Mouse (Mus musculus) cerebellum, adult (tissue): ENCODE measurements around the gene Setd1a.
"Not testable (repeated sequence)": the region's sequence is repeated elsewhere in the genome, so short reads cannot be mapped to it uniquely, and the experiment has no call there.

Source experiments
- ATAC-seq: cut with Nextera tagmentation; 2 replicates; pipeline ENCODE4 v1.9.2; 2017; ENCODE audit warnings: mild to moderate bottlenecking, moderate library complexity, mixed read lengths; ENCODE audit not compliant: insufficient number of reproducible peaks, low FRiP score, low TSS enrichment

Setd1a gene

GRCm38 (mm10) chr7:127776426-127776825 lies at the start of gene Setd1a:
Gene Setd1a, plus strand, starts transcription at chr7:127776670.
- peak; percentile 59; the same call in 1 of the 2 replicates for ATAC-seq

DNA sequence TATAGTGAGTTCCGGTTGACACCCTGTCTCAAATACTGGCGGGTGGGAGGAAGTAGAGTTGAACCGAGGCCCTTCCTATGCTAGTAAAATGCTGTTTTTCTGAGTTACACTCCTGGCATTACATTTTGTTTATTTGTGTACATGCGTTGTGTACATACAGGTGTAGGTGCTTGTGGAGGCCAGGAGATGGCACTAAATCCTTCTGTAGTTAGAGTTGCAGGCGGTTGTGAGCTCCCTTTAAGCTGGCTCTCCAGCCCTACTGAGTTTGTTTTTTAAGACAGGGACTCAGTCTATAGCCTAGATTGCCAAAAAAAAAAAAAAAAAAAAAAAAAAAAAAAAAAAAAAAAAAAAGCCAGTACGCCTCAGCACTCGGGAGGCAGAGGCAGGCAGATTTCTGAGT lies 48.6 kb upstream of the Setd1a start:
- no peak for ATAC-seq

- ATAC-seq, result no peak
These were observed 46.3 kb upstream of the Setd1a start for GRCm38 (mm10) chr7:127730170-127730569.

GRCm38 (mm10) chr7:127732066-127732465 lies 44.4 kb upstream of the Setd1a start, which contains the start of gene Ctf2:
Gene Ctf2, minus strand, starts transcription at chr7:127732166.
- ATAC-seq, result not testable (repeated sequence)

DNA sequence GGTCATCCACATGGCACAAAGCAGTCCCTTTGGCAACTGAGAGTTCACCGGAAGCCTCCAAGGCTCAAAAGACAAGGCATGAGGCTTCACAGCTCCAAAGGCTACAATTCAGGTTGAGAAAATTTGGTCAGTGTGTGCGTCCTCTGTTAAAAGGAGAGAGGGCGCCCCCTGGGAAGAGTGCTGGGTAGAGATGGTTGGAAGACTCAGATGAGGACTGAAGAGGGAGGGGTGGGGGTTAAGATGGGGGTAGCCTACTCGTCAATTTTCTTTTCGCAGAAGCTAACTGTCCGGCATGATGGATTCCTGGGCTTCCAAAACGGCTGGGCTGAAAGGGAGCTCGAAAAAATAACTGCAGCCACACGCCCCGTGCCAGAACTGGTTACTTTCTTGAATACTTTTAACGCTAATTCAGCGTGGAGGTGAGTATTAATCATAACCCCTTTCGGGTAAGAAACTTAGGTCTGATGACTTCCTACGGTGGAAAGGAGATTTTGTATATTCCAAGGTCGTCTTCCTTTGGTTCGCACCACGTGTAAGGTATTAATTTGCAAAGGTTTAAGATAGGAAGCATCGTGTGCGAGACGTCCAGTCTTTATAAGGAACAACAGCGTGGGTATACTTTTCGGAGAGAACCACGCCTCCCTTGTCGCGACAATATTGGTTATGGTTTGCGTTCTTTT lies 32.0 kb upstream of the Setd1a start, which contains the start of gene Fbxl19:
TSS of gene Fbxl19 (plus strand) at position 178 of the 680 bp plus-strand sequence.
- no peak for ATAC-seq

GRCm38 (mm10) chr7:127745251-127745651 lies 31.2 kb upstream of the Setd1a start:
- ATAC-seq, result peak; percentile 79; the same call in 1 of the 2 replicates

GRCm38 (mm10) chr7:127745652-127746493 lies 30.6 kb upstream of the Setd1a start:
- peak; percentile 85 for ATAC-seq

DNA sequence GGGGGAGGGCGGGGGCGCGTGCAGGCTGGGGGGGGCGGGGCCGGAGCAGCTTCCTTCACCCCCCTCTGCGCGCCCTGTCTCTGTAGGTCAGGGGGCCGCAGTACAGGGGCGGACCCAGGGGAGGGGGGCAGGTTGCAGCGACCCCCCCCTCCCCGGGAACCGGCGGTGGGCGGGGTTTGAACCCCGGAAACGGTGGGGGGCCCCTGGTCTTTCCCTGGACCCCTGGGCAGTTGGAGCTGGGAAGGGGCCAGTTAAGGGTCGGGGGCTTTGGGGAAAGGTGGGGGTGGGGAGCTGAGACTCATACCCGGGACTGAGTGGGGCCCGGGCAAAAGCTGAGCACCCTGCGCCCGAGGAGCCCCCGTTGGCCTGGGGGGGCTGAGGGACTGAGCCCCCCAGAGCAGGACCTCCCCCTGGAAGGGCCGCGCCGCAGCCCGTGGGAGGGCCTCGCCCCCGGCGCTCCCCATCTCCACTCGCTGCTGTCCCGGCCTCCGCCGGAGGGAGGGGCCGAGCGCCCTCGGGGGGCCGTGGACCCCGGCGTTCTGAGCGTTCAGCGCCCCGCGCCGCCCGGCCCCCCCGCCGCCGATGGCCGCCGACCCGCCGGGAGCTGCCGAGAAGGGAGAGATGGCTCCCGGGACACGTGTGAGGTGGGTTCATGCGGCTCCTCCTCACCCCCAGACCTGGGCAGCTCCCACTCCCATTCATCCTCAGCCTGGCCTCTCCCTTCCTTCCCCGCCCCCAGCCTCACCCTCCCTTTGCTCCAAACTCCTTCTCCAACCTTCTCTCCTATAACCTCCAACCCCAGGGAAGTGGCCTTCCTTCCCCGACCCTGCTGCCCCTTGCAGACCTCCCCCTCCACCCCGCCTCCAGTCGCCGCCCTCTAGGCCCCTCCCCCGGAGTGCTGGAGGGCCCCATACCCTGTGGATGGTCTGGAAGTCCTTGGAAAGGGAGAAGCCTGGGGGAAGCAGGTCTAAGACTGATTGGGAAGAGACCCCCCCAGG lies 29.7 kb upstream of the Setd1a start:
- no peak for ATAC-seq

- ATAC-seq, result no peak
These were observed 28.8 kb upstream of the Setd1a start for GRCm38 (mm10) chr7:127747559-127748234.

DNA sequence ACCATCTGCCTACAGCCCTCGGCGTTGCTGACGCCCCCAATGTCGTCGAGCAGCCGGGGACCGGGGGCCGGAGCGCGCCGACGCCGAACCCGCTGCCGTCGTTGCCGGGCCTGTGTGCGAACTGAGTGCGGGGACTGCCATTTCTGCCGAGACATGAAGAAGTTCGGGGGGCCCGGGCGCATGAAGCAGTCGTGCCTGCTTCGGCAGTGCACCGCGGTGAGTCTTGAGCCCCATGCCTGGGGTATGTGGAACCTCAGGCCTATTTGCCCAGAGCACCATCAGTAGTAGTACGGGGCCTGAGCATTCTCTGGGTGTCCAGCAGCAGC lies 28.3 kb upstream of the Setd1a start:
- ATAC-seq, result no peak

DNA sequence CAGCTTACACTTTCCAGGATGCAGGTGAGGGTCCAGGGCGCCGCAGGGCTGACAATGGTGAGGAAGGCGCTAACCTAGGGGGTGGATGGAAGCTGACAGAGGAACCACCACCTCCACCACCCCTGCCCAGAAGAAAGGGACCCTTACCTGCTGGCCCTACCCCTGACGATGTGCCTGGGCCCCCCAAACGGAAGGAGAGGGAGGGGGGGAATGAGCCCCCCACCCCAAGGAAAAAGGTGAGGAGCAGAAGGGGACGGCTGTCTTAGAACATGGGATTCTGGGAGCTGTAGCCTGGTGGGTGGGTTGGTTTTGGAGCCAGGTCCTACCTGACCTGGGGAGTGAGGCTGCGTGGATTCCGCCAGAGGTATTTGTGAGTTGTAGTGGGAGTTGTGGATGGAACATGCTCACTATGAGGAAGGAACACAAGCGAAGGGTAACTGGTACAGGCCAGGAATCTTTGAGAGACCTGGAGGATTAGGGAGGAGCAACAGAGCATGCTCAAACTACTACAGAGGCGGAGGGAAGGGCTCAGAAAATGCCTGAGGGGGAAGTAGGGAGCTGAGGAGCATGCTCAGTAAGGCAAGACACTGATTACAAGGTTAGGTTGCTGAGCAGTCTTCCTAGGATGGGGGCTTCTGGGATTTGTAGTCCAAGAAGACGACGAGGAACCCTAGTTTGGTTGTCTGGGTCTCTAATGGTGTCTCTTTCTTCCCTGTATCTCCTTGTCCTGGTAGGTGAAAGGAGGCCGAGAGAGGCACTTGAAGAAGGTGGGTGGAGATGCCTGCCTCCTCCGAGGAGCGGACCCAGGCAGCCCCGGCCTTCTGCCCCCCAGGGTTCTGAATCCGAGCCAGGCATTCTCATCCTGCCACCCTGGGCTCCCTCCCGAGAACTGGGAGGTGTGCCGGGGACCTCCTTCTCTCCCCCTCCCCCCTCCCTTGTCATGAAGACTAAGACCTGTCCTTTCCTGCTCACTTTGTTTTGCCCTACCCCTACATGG lies 26.0 kb upstream of the Setd1a start:
- peak; percentile 59 for ATAC-seq

GRCm38 (mm10) chr7:127751619-127752018 lies 24.9 kb upstream of the Setd1a start:
- ATAC-seq, result no peak

- ATAC-seq, result no peak
These were observed 24.4 kb upstream of the Setd1a start for GRCm38 (mm10) chr7:127752069-127752468.

GRCm38 (mm10) chr7:127753158-127753557 lies 23.3 kb upstream of the Setd1a start:
- no peak for ATAC-seq

GRCm38 (mm10) chr7:127753741-127754140 lies 22.7 kb upstream of the Setd1a start:
- no peak for ATAC-seq

- no peak for ATAC-seq
These were observed 16.8 kb upstream of the Setd1a start for GRCm38 (mm10) chr7:127759716-127760115.

DNA sequence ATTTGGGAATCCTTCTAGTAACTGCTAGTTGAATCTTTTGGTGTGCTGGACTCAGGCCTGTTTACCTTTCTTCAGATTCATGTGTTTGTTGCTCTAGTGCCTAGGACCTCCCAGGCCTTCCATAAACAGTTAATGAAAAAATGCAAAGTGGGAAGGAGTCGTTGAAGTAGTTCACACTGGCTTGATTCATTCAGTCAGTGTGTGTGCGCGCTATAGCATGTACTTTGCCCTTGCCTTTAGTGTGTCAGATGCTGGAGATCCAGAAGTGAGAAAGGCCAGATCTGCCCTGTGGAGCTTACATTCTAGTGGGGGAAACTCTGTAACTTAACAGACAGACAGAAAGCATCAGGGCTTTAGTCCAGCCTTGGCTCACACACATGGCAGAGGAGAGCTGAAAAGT lies 16.0 kb upstream of the Setd1a start:
- no peak for ATAC-seq

GRCm38 (mm10) chr7:127761026-127761425 lies 15.4 kb upstream of the Setd1a start:
- ATAC-seq, result no peak; the same call in 1 of the 2 replicates

- no peak for ATAC-seq
These were observed 12.8 kb upstream of the Setd1a start for GRCm38 (mm10) chr7:127763642-127764041.
